ENCODE assay signal across 8 mouse cellular contexts in the genomic region with DNA sequence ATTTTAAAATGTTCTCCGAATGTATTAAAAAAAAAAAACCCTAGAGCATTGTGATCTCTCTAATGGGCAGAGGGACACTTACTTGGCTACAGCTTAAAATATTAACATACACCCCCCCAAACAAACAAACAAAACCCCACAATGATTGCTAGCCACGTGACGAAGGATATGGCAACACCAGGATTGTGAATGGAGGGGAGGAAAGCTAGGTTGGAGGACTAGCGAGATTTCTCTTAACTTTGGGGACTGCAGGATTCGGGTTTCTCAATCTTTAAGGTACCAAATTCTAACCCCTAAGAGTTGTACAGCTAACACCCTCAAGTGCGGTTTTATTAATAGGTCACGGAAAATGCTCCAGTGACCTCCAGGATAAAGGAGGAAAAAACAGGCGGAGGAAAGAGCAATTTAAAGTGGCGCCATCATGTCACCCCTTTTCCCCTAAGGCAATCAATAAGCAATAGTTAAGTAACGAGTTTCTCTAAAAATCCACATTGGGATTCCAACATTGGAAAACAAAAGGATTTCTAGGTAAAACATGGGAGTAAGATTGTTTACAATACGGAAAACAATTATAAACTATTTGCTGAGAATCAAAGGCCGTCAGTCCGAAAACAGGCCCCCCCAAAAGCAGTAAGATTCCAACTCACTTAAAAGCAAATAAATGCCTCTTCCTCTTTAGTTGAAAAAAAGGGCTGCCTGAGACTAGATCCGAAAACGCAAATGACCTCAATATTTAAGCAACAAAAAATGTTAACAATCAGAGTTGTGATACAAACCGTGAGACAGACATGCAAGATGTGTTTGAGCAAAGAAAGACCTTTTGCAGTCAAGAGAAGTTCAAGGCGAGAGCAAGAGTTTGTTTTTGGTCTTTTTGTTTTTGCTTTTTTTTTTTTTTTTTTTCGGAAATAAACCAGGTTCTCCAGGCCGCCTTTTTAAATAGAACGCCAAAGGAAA. TPM values are rescaled to one million over a fixed set of nuclear protein-coding genes. Genes with fewer than 3 reads are reported as not detected.
DNase-seq lines count a peak whose midpoint lies in the region; ATAC-seq and TF ChIP-seq lines count a peak whose summit lies in the region.

No protein-coding gene starts in this region.

- peak overlapping the region; percentile 81 for H3K4me3 ChIP-seq in ES-Bruce4 (ENCODE audit: low read depth, low read length)
- H3K4me3 ChIP-seq in forebrain, embryonic 12.5 days (replicated peaks), result peak overlapping the region; percentile 85
- peak overlapping the region; percentile 69 for H3K4me3 ChIP-seq in limb, embryonic 13.5 days
- H3K4me3 ChIP-seq in neural tube, embryonic 11.5 days (ENCODE audit: low read depth, low read length), result peak overlapping the region; percentile 92

- no peak for TF ChIP-seq POLR2A in ES-Bruce4 (IDR thresholded peaks at IDR 0.05; ENCODE audit: insufficient read depth, low read length)

- ATAC-seq in forebrain, embryonic 12.5 days (ENCODE audit: low FRiP score), result no peak
- ATAC-seq in limb, embryonic 13.5 days (ENCODE audit: low FRiP score, low read depth), result no peak
- no peak for ATAC-seq in neural tube, embryonic 11.5 days (ENCODE audit: insufficient read depth, low FRiP score, low TSS enrichment)

- no peak for TF ChIP-seq CTCF in ES-Bruce4 (IDR thresholded peaks at IDR 0.05; ENCODE audit: low read depth, low read length)

- no peaks in the 10 kb centered on the region for H3K36me3 ChIP-seq in ES-Bruce4 (ENCODE audit: control insufficient read depth, insufficient read depth, low read length, poor library complexity, severe bottlenecking)
- no peaks in the 10 kb centered on the region for H3K36me3 ChIP-seq in forebrain, embryonic 12.5 days (replicated peaks)
- H3K36me3 ChIP-seq in limb, embryonic 13.5 days, result no peaks in the 10 kb centered on the region
- H3K36me3 ChIP-seq in neural tube, embryonic 11.5 days (ENCODE audit: control insufficient read depth, insufficient read depth, low read length), result no peaks in the 10 kb centered on the region

- peak overlapping the region; percentile 59 for H3K4me2 ChIP-seq in forebrain, embryonic 12.5 days
- H3K4me2 ChIP-seq in limb, embryonic 13.5 days (replicated peaks), result peak overlapping the region; percentile 75
- peak overlapping the region; percentile 74 for H3K4me2 ChIP-seq in neural tube, embryonic 11.5 days (ENCODE audit: low read depth)

- no peaks in the 10 kb centered on the region for H3K4me1 ChIP-seq in ES-Bruce4 (ENCODE audit: control insufficient read depth, insufficient read depth, low read length)
- H3K4me1 ChIP-seq in forebrain, embryonic 12.5 days, result peaks cover 21% of the 10 kb centered on the region
- H3K4me1 ChIP-seq in limb, embryonic 13.5 days, result peaks cover 25% of the 10 kb centered on the region
- H3K4me1 ChIP-seq in neural tube, embryonic 11.5 days (ENCODE audit: control insufficient read depth, insufficient read depth, low read length), result peaks cover 4% of the 10 kb centered on the region; the same call in 1 of the 2 replicates

- H3K27me3 ChIP-seq in ES-Bruce4 (ENCODE audit: control insufficient read depth, insufficient read depth, low read length, poor library complexity, severe bottlenecking), result no peaks in the 10 kb centered on the region
- H3K27me3 ChIP-seq in forebrain, embryonic 12.5 days, result no peaks in the 10 kb centered on the region
- H3K27me3 ChIP-seq in limb, embryonic 13.5 days, result no peaks in the 10 kb centered on the region
- no peaks in the 10 kb centered on the region for H3K27me3 ChIP-seq in neural tube, embryonic 11.5 days (ENCODE audit: control insufficient read depth, insufficient read depth, low read length)

- no peaks in the 10 kb centered on the region for H3K9me3 ChIP-seq in ES-Bruce4 (replicated peaks; ENCODE audit: control insufficient read depth, insufficient read depth, low read length, poor library complexity, severe bottlenecking)
- H3K9me3 ChIP-seq in forebrain, embryonic 12.5 days, result no peaks in the 10 kb centered on the region
- no peaks in the 10 kb centered on the region for H3K9me3 ChIP-seq in limb, embryonic 13.5 days
- H3K9me3 ChIP-seq in neural tube, embryonic 11.5 days (ENCODE audit: control insufficient read depth, low read length), result no peaks in the 10 kb centered on the region

- peak overlapping the region; percentile 94 for H3K27ac ChIP-seq in ES-Bruce4 (ENCODE audit: insufficient read depth, low read length)
- peak overlapping the region; percentile 100 for H3K27ac ChIP-seq in forebrain, embryonic 12.5 days
- peak overlapping the region; percentile 100 for H3K27ac ChIP-seq in limb, embryonic 13.5 days
- H3K27ac ChIP-seq in neural tube, embryonic 11.5 days (ENCODE audit: low read depth, low read length), result peak overlapping the region; percentile 100

- TF ChIP-seq EP300 in ES-Bruce4 (IDR thresholded peaks at IDR 0.05; ENCODE audit: insufficient read depth, low read depth, low read length), result no peak

- DNase-seq in adrenal gland, postnatal 14 days, result peak; percentile 21
- DNase-seq in adrenal gland, postnatal 36 days, result no peak
- DNase-seq in neural tube, embryonic 11.5 days (ENCODE audit: low spot score), result peak; percentile 45
- DNase-seq in ovary, postnatal 10 days (ENCODE audit: low spot score), result no peak
- no peak for DNase-seq in urinary bladder, postnatal 14 days (ENCODE audit: low spot score)

- under 1% methylated on average over 20 of the region's 20 CpGs for WGBS in forebrain, embryonic 12.5 days
- under 1% methylated on average over 20 of the region's 20 CpGs for WGBS in limb, embryonic 13.5 days
- WGBS in neural tube, embryonic 11.5 days, result under 1% methylated on average over 20 of the region's 20 CpGs

- H3K9ac ChIP-seq in ES-Bruce4 (ENCODE audit: low read depth, poor library complexity, severe bottlenecking), result peak overlapping the region; percentile 87
- H3K9ac ChIP-seq in forebrain, embryonic 12.5 days, result peak overlapping the region; percentile 99
- H3K9ac ChIP-seq in limb, embryonic 13.5 days, result peak overlapping the region; percentile 99
- H3K9ac ChIP-seq in neural tube, embryonic 11.5 days (ENCODE audit: low read length), result peak overlapping the region; percentile 99

RNA-seq across cellular contexts. Expression of gene Kansl1, which starts 27.9 kb away (rescaled TPM):
- total RNA-seq in adrenal gland, postnatal 14 days (2021), result 49.7 and 53.7 TPM in 2 replicates
- 10 to 100 TPM; 45.8 to 46.3 TPM for total RNA-seq in adrenal gland, postnatal 36 days (2021)
- polyA plus RNA-seq in ES-Bruce4 (2011; ENCODE audit: insufficient read depth, insufficient read length, low read depth, missing spikeins), result 81.7 and 83.9 TPM in 2 replicates
- 34.9 and 36.2 TPM in 2 replicates for polyA plus RNA-seq in forebrain, embryonic 12.5 days (2016; fragmentation: Nextera tagmentation; extraction: Ambion mirVana)
- 26.6 and 30.1 TPM in 2 replicates for polyA plus RNA-seq in limb, embryonic 13.5 days (2015; fragmentation: Nextera tagmentation; extraction: Ambion mirVana)
- 34.9 and 35.9 TPM in 2 replicates for polyA plus RNA-seq in neural tube, embryonic 11.5 days (2014; fragmentation: Nextera tagmentation; extraction: Ambion mirVana)

Comparison
In these comparisons a context has a peak if more than half of its experiments do, and no peak if none do; other contexts are left out.
1. DNase-seq: peak in adrenal gland, postnatal 14 days (single experiment) and neural tube, embryonic 11.5 days (single experiment); none in adrenal gland, postnatal 36 days (0 of 2), ovary, postnatal 10 days (single experiment) and urinary bladder, postnatal 14 days (single experiment).
2. Peak in every context shown above with its lines, with median percentiles within 50 percentile points of each other: H3K27ac ChIP-seq, H3K4me3 ChIP-seq, H3K9ac ChIP-seq and H3K4me2 ChIP-seq.